Comparison of ENCODE assay signal across 16 mouse cellular contexts in the genomic region with DNA sequence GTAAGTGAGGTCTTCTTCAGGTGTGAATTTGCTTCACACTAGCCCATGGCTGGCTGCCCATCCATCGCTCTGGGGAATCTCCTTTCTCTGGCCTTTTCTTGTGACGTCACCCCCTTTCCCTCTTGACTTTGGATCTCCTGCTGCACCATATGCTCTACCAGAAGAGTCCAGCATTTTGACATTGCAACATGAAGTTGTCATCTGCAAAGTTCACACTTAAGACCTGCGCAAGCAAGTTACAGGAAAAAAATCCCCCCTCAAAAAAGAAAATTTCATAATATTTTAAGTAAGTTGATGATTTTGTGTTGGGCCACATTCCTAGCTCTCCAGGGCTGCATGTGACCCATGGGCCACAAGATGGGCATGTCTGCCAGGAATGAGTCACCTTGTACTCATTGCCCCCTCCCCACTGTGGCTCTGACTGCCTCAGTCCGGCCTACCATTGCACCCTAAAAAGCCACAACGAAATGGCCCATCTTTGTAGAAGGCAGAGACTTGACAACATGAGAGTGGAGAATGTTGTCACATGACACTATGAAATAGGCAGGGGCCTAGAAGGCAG. TPM values are rescaled to one million over a fixed set of nuclear protein-coding genes. Genes with fewer than 3 reads are reported as not detected.
DNase-seq lines count a peak whose midpoint lies in the region; TF ChIP-seq lines count a peak whose summit lies in the region.
"Had no signal": no experiment of that assay in that cellular context is flagged by ENCODE, and none has a peak within 500 bp of the region (broad histone marks: within the 10 kb centered on the region; RNA-seq: fewer than 3 reads in every experiment).

No protein-coding gene starts in this region.

- no peak overlapping the region for H3K4me3 ChIP-seq in gastrocnemius, adult 2 months
- H3K4me3 ChIP-seq: embryonic facial prominence, embryonic 13.5 days; forebrain, embryonic 13.5 days; heart, embryonic 10.5 days; heart, embryonic 15.5 days; hindbrain, embryonic 13.5 days had no signal

- peak; percentile 35 for DNase-seq in gastrocnemius, adult 2 months
- DNase-seq in gastrocnemius, postnatal 36 days, result no peak
- DNase-seq in lung, postnatal 36 days, result peak; percentile 15
- DNase-seq in lung, postnatal 14 days, result no peak
- DNase-seq in 3T3-L1 (ENCODE audit: low read depth, low spot score), result peak; percentile 16
- DNase-seq in fibroblast of lung, adult 2 months (ENCODE audit: low read depth), result peak; percentile 18
- no peak for DNase-seq in left cerebral cortex, adult 8-10 months (ENCODE audit: low spot score in 2 of 2)
- DNase-seq: adrenal gland, adult 8-10 months; cerebellum, adult 8-10 months; forebrain, postnatal 0 days had no signal

- intact Hi-C loops in gastrocnemius, adult 2 months (cut with DNase I), result no loop called here
- intact Hi-C loops in gastrocnemius, postnatal 36 days (cut with DNase I), result no loop called here

- no peak for TF ChIP-seq CTCF in gastrocnemius, adult 2 months (IDR thresholded peaks at IDR 0.05)

- peak overlapping the region; percentile 63; the same call in 1 of the 2 replicates for H3K27ac ChIP-seq in gastrocnemius, adult 2 months
- H3K27ac ChIP-seq: embryonic facial prominence, embryonic 13.5 days; forebrain, embryonic 13.5 days; heart, embryonic 10.5 days; heart, embryonic 15.5 days; hindbrain, embryonic 13.5 days; hindbrain, postnatal 0 days had no signal

RNA-seq across cellular contexts. Expression of gene Col23a1, which starts 54.1 kb away (rescaled TPM):
- total RNA-seq in gastrocnemius, adult 2 months (2021), result 1 to 10 TPM; 1.1 to 1.8 TPM
- 1 to 10 TPM; 1.4 to 1.5 TPM for total RNA-seq in gastrocnemius, postnatal 36 days (2021)
- total RNA-seq in left cerebral cortex, adult 8-10 months (2022), result 10 to 100 TPM in 1 of 4 experiments, 1 to 10 TPM in 3; 8.0 to 11.0 (median 9.0) TPM

Comparison
In these comparisons a context has a peak if more than half of its experiments do, and no peak if none do; other contexts are left out.
1. DNase-seq: peak in gastrocnemius, adult 2 months (single experiment), lung, postnatal 36 days (single experiment), 3T3-L1 (single experiment) and fibroblast of lung, adult 2 months (single experiment); none in gastrocnemius, postnatal 36 days (0 of 2), lung, postnatal 14 days (single experiment) and left cerebral cortex, adult 8-10 months (0 of 2).